ENCODE assay signal across 9 mouse cellular contexts in the genomic region with DNA sequence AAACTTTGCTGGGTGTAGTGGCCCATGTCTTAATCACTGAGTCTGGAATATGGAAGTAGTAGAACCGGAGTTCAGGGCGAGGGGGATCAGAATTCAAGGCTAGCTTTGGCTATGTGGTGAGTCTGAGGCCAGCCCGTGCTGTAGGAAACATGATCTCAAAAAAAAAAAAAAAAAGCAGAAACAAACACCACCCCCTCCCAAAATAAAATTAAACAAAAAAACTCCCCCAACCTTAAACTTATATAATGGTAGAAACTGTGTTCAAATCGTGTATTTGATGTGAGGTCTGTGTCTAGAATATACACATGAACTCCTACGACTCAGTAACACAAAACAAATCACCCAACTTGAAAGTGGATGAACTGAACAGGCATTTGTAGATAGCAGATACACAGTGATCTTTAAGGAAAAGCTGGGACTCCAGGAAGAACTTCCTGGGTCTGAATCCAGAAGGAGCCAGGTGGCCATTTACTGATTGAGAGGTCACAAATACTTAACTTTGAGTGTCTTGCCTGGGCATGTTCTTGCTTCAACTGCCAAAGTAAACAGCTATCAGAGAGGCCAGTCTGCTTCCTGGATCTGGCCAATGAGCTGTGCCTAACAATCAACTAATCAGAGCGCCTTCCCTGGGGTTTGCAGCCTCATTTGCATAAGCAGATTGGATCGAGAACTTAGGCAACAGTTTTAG.
DNase-seq lines count a peak whose midpoint lies in the region.
"Had no signal": no experiment of that assay in that cellular context is flagged by ENCODE, and none has a peak within 500 bp of the region (broad histone marks: within the 10 kb centered on the region; RNA-seq: fewer than 3 reads in every experiment).

No protein-coding gene starts in this region.

- no peaks in the 10 kb centered on the region for H3K9me3 ChIP-seq in embryonic facial prominence, embryonic 10.5 days
- H3K9me3 ChIP-seq: megakaryocyte, embryonic 14.5 days had no signal

- H3K4me1 ChIP-seq in embryonic facial prominence, embryonic 10.5 days, result peaks cover 26% of the 10 kb centered on the region

- peak overlapping the region; percentile 44; the same call in 1 of the 2 replicates for H3K27ac ChIP-seq in embryonic facial prominence, embryonic 10.5 days (replicated peaks)
- peak overlapping the region; percentile 83 for H3K27ac ChIP-seq in macrophage

- no peaks in the 10 kb centered on the region for H3K27me3 ChIP-seq in embryonic facial prominence, embryonic 10.5 days (replicated peaks; ENCODE audit: low read depth, poor library complexity, severe bottlenecking)
- H3K27me3 ChIP-seq: megakaryocyte, embryonic 14.5 days had no signal

- H3K79me2 ChIP-seq in macrophage (ENCODE audit: inconsistent target), result peaks cover 5% of the 10 kb centered on the region; the same call in 1 of the 2 replicates

- 57% methylated on average over 7 of the region's 7 CpGs for WGBS in embryonic facial prominence, embryonic 10.5 days
- WGBS in macrophage (ENCODE audit: missing documents), result 63% methylated on average over 7 of the region's 7 CpGs

- DNase-seq in lung, adult 18-20 months, result peak; percentile 72 to 85
- DNase-seq in lung, postnatal 14 days, result no peak
- DNase-seq in embryonic facial prominence, embryonic 10.5 days (ENCODE audit: low spot score), result peak; percentile 31
- DNase-seq in kidney, adult 9 months, result peak; percentile 89
- DNase-seq in cerebellum, postnatal 25 days, result no peak
- no peak for DNase-seq in frontal cortex, postnatal 25 days (ENCODE audit: low spot score in 2 of 2)
- no peak for DNase-seq in adrenal gland, adult 8-10 months

- no peak overlapping the region for H3K4me3 ChIP-seq in embryonic facial prominence, embryonic 10.5 days
- no peak overlapping the region for H3K4me3 ChIP-seq in macrophage (ENCODE audit: inconsistent target)

- no peaks in the 10 kb centered on the region for H3K36me3 ChIP-seq in embryonic facial prominence, embryonic 10.5 days (replicated peaks)
- H3K36me3 ChIP-seq in macrophage (ENCODE audit: inconsistent target), result no peaks in the 10 kb centered on the region

Comparison
In these comparisons a context has a peak if more than half of its experiments do, and no peak if none do; other contexts are left out.
1. DNase-seq: peak in lung, adult 18-20 months (2 of 2), embryonic facial prominence, embryonic 10.5 days (single experiment) and kidney, adult 9 months (single experiment); none in lung, postnatal 14 days (single experiment), cerebellum, postnatal 25 days (0 of 2), frontal cortex, postnatal 25 days (0 of 2) and adrenal gland, adult 8-10 months (single experiment).